Mouse (Mus musculus) liver, postnatal 0 days (tissue): ENCODE data around the gene Map7.

Experiments used
- CTCF ChIP-seq: sonication (generic); IDR thresholded peaks from 2 replicates; pipeline ENCODE4 v1.5.1; 2016; ENCODE audit warnings: antibody characterized with exemption, low read depth
- EP300 ChIP-seq: IDR thresholded peaks from 2 replicates; pipeline ENCODE4 v1.6.1; 2016; ENCODE audit warnings: antibody characterized with exemption, low read depth, mild to moderate bottlenecking

GRCm38 (mm10) chr10:20202818-20203217, 54.5 kb downstream of the Map7 start:
- TF ChIP-seq CTCF: no peak
- TF ChIP-seq EP300: no peak
